Mouse (Mus musculus): ENCODE data around the gene Gnat1.

Gnat1 gene

GRCm38 (mm10) chr9:107679501-107679900 lies at the start of gene Gnat1:
TSS of gene Gnat1 (minus strand) at chr9:107679712.
- in situ Hi-C loops (cut with MboI; ENCODE audit: unreplicated experiment in 2 of 2): loop anchor here (5.0 kb wide), 3 partner anchors 37 to 322 kb away; no protein-coding TSS in a partner anchor

- in situ Hi-C loops (cut with MboI; ENCODE audit: unreplicated experiment in 2 of 2): no loop called here
Observed at GRCm38 (mm10) chr9:107728919-107729670, 49.6 kb upstream of the Gnat1 start.

- in situ Hi-C loops (cut with MboI; ENCODE audit: unreplicated experiment in 2 of 2): no loop called here
Observed at GRCm38 (mm10) chr9:107727041-107727440, 47.5 kb upstream of the Gnat1 start.

GRCm38 (mm10) chr9:107724796-107725195 lies 45.3 kb upstream of the Gnat1 start:
- in situ Hi-C loops (cut with MboI; ENCODE audit: unreplicated experiment in 2 of 2): no loop called here

- in situ Hi-C loops (cut with MboI; ENCODE audit: unreplicated experiment in 2 of 2): no loop called here
Observed at GRCm38 (mm10) chr9:107723794-107724531, 44.5 kb upstream of the Gnat1 start.

- in situ Hi-C loops (cut with MboI; ENCODE audit: unreplicated experiment in 2 of 2): no loop called here
Observed at GRCm38 (mm10) chr9:107723292-107723691, 43.8 kb upstream of the Gnat1 start.

- in situ Hi-C loops (cut with MboI; ENCODE audit: unreplicated experiment in 2 of 2): no loop called here
Observed at GRCm38 (mm10) chr9:107718781-107719540, 39.4 kb upstream of the Gnat1 start.

GRCm38 (mm10) chr9:107716951-107717350 lies 37.4 kb upstream of the Gnat1 start:
- in situ Hi-C loops (cut with MboI; ENCODE audit: unreplicated experiment in 2 of 2): no loop called here

GRCm38 (mm10) chr9:107715632-107716031 lies 36.1 kb upstream of the Gnat1 start:
- in situ Hi-C loops (cut with MboI; ENCODE audit: unreplicated experiment in 2 of 2): no loop called here

- in situ Hi-C loops (cut with MboI; ENCODE audit: unreplicated experiment in 2 of 2): no loop called here
Observed at GRCm38 (mm10) chr9:107714221-107714952, 34.9 kb upstream of the Gnat1 start.

- in situ Hi-C loops (cut with MboI; ENCODE audit: unreplicated experiment in 2 of 2): no loop called here
Observed at GRCm38 (mm10) chr9:107709697-107710483, 30.4 kb upstream of the Gnat1 start, which contains the start of gene Sema3f. TSS of gene Sema3f (minus strand) at chr9:107710475.

- in situ Hi-C loops (cut with MboI; ENCODE audit: unreplicated experiment in 2 of 2): no loop called here
Observed at GRCm38 (mm10) chr9:107709096-107709696, 29.7 kb upstream of the Gnat1 start.

- in situ Hi-C loops (cut with MboI; ENCODE audit: unreplicated experiment in 2 of 2): no loop called here
Observed at GRCm38 (mm10) chr9:107708439-107709095, 29.1 kb upstream of the Gnat1 start.

GRCm38 (mm10) chr9:107707701-107708438 lies 28.4 kb upstream of the Gnat1 start:
- in situ Hi-C loops (cut with MboI; ENCODE audit: unreplicated experiment in 2 of 2): no loop called here

- in situ Hi-C loops (cut with MboI; ENCODE audit: unreplicated experiment in 2 of 2): no loop called here
Observed at GRCm38 (mm10) chr9:107706781-107707211, 27.3 kb upstream of the Gnat1 start.

- in situ Hi-C loops (cut with MboI; ENCODE audit: unreplicated experiment in 2 of 2): no loop called here
Observed at GRCm38 (mm10) chr9:107703337-107704122, 24.0 kb upstream of the Gnat1 start.

GRCm38 (mm10) chr9:107702606-107703185 lies 23.2 kb upstream of the Gnat1 start:
- in situ Hi-C loops (cut with MboI; ENCODE audit: unreplicated experiment in 2 of 2): no loop called here

Data from v-Abl transformed pro-B cells (cell line).